Mouse (Mus musculus) E14TG2a.4 (cell line): ENCODE measurements around the gene Car6.

Experiments
- CTCF ChIP-seq: conservative IDR thresholded peaks from 2 replicates; pipeline ENCODE4 v1.5.1; 2014; ENCODE audit warnings: low read length
- NANOG ChIP-seq: IDR thresholded peaks from 2 replicates; pipeline ENCODE4 v1.6.1; 2014; ENCODE audit warnings: borderline replicate concordance, low read length, mixed read lengths
- POU5F1 ChIP-seq: IDR thresholded peaks from 2 replicates; pipeline ENCODE4 v1.6.1; 2014; ENCODE audit warnings: low read length, borderline replicate concordance

GRCm38 (mm10) chr4:150204877-150205276, 3.7 kb upstream of the Car6 start:
- TF ChIP-seq CTCF = no peak
- no peak for TF ChIP-seq NANOG
- TF ChIP-seq POU5F1 = no peak
